Mouse (Mus musculus) kidney, postnatal 4 days (tissue): ENCODE measurements around the gene Ltb4r2.

ENCODE experiments used
- DNase-seq, 2 experiments: peaks; one replicate each; pipeline ENCODE4 v3.0.0; 2021; ENCODE audit warnings: mixed read lengths in 2 of 2

The Ltb4r2 gene

DNA sequence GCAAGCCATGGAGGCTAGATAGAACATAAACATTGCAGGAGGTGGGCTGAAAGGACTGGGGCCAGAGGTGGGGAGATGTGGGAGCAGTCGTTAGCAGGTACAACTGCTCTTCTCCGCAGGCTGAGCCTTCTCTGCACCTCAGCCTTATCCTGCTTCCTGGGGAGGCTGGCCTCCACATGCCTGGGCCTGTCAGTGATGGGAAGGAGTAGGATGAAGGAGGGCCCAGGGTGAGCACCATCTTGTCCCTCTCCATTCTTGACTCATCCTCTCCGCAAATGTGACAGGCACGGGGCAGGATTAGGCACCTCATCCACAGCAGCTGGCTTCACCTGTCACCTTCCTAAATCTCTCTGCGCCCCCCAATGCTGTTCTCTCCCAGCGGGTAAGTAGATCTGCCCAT is at the start of gene Ltb4r2:
Gene Ltb4r2 (plus strand): TSS at position 266 of the 400 bp plus-strand sequence.
- no peak for DNase-seq

DNA sequence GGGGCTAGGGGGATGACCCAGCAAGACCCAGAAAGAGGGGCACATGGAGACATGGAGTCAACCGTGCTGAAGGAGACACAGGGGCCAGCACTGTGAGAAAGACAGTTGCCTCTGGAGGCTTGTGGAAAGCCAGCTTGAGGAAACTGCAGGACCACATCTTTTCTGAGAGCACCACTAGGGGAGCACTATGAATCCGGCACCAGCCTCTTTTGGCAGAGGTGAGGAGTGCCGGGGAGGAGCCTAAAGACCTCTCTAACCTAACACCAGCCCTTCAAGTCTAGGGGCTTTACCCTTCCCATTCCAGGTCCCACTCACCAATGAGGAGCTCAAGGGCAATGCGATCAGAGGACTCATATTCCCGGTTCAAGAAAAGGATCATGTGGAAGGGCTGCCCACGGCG is 49.4 kb upstream of the Ltb4r2 start:
- DNase-seq: no peak

DNA sequence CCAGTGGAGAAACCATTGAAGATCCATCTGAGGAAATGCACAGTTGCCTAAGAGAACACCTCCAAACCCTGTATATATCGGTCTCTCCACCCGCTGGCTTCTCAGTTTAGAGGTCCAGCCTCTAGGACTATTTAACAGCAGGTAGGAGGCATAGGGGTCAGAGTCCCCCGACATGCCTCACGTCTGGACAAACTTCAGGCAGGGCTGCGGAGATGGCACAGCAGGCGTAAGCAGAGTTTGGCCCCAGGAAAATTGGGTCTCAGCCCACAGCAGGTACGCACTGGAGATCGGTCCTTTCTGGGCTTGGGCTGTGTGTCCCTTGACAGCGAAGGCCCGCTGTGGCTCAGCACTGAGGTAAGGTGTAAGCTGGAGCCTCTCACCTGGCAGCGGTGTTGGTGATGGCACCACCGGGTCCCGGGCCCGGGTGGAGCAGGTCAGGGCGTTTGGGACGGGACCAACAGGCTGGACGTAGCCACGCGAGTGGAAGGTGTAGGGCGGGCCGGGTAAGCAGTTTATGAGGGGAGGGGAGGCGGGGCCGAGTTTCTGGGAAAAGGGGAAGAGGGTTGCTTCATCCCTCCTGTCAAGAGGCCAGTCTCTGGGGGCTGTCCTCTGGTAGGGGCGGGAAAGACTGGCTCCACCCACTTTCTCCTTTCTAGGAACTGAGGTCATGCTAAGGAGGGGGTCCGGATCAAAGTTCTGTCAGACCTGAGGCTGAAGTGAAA is 48.1 kb upstream of the Ltb4r2 start:
- DNase-seq: peak; percentile 49 to 70

DNA sequence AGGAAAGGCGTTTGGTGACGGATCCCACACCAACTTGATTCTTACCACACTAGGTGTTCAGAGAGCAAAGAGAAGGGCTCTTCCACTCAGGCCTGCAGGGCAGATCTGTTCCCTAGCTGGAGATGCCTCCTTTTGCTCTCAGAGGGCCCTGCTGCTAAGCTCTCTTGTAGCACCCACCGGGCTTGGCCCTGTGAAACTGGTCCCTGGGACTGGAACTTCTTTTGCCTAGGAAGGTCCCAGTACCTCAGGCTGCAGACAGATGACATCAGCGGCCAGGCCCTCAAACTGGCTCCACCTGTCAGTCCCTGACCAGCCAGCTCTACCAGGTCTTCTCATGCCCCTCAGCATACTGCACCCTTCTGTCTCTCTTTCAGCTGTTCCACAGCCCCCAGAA is 47.5 kb upstream of the Ltb4r2 start, which contains the start of gene Tgm1:
Gene Tgm1 (minus strand): TSS at position 198 of the 394 bp plus-strand sequence.
- DNase-seq: no peak

DNA sequence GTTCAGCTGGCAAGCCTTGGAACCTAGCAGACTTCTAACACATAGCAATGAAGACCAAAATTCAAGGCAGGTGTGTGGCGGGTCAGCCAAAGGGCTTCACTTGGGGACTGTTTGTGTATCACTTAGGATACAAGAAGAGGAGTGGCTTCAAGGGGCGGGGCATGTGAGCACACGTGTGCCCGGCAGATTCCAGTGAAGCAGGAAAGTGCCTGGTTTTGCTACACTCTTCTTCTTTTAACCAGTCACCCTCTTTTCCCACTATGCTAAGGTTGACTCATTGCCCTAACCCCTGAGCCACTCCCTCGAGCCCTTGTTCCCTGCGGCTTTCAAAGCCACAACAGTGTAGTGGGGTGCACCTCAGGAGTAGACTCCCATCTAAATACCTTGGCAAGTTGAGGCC is 46.3 kb upstream of the Ltb4r2 start:
- DNase-seq: peak in 1 of 2 experiments; percentile 24

DNA sequence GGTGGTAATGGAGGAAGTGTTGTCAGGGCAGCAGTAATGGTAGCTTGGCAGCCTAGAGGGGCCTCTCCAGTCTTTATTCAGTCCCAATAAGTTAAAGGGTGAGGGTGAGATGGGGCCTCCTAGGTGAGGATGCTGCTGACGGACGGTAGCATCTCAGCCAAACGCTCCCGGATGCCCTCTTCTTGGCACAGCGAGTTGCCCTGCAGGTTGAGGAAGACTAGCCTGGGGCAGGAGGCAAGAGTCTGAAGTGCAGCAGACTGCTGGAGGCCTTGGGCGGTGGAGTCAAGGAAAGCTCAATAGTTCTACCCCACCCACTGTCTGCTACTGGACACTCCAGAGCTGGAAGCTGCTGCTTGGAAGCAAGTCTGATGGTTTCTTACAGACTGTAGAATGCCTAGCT is 45.0 kb upstream of the Ltb4r2 start:
- DNase-seq: peak in 1 of 2 experiments; percentile 27

DNA sequence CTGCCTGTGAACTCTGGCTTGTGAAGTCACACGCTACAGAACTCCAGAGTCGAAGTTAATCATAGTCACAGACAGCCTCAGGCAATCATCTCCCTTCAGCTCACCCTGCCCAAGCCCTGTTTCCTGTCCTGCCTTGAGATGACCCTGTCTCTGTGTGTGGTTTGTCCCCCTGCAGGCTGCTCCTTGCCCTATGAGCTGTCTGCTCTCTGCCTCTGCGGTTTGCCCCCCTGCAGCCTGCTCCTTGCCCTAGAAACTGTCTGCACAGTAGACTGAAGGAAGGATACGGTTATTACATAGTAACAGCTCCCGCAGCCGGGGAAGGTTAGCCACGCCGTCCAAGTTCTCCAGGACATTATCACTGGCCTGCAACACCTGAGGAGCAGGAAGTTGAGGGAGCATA is 44.3 kb upstream of the Ltb4r2 start:
- DNase-seq: peak; percentile 31 to 62

DNA sequence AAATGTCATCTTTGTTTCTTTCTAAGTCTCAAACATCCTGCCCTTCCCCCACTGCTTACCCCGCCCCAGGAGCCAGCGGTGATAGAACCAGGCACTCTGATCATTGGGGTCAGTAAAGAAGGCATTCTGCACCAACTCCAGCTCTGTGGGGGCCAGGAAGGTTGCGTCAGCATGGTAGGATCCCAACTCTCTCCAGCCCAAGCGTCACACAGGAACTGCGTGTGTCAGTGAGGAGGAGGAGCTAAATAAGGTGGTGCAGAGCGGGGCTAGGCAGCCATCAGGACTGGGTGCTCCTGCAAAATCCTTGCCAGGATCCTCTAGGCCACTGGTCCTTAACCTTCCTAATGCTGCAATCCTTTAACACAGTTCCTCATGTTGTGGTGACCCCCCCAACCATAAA is 41.5 kb upstream of the Ltb4r2 start:
- DNase-seq: no peak

DNA sequence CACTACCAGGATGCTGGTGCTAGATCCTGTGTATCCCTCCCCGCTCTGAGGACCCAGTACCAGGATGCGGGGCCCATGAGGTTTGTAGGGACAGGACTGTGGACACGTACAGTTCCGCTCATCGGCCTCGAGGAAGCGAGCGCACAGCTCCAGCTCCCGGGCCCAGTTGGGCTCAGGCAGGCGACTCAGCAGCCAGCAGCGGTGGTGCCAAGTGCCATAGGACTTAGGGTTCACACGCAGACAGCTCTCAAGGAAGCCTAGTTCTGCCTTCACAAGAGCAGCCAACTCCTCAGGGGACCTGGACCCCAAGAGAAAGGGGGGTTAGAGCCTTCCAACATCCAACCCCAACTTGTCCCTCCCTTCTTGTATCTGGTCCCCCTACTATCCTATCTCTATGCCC is 40.6 kb upstream of the Ltb4r2 start:
- no peak for DNase-seq

DNA sequence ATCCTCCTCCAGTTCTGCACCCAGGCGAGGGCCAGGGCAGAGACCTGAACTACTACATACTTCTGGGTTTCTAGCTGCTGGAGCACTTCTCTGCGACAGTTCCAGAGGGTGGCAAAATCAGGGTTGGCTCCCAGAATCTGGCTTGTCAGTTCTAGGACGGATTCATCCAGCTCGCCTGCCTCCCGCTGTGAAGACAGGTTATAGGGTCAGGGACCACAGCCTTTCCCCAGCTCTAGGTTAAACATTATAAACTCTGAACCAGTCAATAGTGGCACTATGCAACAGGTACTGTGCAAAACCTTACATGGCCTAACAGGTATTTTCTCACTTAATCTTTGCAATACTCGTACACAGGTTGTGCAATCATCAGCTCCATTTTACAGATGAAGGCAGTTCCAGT is 40.2 kb upstream of the Ltb4r2 start:
- peak; percentile 17 to 43 for DNase-seq

DNA sequence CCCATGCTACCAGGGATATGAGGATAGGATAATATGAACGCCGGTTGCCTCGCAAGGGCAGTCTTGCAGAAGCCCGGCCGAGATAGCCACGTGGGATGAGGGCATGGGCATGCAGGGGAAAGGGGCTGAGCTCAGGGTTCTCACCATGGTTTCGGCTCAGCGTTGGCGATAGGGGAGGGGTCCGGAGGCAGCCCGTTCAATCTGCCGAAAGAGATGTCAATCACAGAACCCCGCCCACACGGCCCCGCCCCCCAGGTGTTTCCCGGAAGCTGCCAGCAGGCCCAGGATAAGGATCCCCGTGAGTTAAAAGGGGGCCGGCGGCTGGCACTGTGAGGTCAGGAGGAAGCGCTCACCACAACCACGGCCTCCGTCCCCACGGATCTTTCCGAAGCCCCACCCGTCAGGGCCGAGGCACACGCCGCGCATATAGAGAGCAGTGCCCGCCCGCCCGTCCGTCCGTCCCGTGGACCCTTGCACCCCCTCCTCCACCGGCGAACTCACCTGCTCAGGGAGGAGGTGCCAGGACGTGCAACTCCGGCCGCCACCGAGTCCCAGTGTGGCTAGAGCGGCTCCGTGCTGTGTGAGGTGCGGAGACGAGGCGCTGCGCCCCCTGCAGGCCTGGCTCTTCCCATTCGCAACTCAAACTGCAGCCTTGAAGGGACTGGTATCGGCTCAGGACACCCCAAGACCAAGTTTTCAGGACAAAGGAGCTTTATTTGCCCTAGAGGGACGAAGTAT is 39.4 kb upstream of the Ltb4r2 start, which contains the start of gene Rabggta:
Gene Rabggta (minus strand): TSS at position 564 of the 738 bp plus-strand sequence.
- peak; percentile 97 for DNase-seq

DNA sequence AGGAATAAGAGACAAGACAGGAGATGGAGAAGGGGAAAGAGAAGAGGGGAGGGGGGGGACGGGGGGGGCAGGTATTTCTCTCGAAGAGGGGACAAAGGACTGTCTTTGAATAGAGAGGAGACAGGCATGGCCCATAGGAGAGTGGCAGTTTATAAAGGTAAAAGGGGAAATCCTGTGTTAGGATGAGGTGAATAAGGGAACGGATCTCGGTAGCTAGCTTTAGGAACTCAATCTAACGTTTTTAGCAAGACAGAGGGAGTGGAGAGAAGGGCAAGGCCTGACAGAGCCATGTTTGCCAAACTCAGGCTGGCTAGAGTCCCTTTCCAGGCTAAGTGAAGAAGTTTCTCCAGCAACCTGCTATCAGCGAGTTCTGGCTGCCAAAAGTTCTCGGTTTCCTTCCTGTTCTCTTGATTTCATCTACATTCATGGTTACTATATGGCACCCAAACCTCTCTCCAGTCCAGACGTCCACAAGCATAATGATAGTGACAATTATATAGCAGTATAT is 38.7 kb upstream of the Ltb4r2 start:
- no peak for DNase-seq

DNA sequence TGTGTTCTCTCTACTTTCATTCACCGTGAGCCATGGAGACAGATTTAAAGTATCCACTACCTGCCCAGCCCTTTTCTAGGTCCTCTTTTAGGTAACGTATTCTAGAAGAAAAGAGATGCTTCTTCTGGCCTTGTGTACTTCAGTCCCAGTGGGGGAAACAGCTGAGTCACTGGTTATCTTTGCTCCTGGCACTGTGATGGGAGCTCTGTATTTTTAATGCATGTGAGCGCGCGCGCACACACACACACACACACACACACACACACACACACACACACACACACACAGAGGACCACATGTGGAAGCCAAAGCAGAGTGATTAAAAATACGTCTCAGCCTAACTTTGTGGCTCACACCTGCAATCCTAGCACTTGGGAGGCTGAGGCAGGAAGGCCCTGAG is 37.8 kb upstream of the Ltb4r2 start:
- DNase-seq: no peak

DNA sequence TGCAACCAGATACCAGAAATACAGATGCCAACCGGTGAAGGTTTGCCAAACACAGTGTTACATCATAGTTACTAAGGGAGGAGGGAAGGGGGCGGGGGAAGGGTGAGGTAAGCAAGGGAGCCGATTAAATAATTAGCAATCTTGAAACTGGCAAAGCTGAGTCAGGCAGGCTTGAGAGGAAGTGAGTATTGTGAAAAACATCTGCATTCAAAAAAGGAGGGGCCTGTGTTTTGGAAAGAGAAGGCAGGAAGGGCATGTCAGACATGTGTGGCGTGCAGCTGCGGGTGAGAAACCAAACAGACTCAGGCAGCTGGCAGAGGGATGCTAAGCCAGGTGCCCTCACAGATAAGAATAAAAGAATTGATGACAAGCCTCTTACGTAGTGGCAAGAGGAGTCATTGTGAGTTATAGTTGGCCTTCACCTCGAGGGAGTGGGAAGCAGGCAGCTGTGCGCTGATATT is 36.8 kb upstream of the Ltb4r2 start:
- peak in 1 of 2 experiments; percentile 35 for DNase-seq

DNA sequence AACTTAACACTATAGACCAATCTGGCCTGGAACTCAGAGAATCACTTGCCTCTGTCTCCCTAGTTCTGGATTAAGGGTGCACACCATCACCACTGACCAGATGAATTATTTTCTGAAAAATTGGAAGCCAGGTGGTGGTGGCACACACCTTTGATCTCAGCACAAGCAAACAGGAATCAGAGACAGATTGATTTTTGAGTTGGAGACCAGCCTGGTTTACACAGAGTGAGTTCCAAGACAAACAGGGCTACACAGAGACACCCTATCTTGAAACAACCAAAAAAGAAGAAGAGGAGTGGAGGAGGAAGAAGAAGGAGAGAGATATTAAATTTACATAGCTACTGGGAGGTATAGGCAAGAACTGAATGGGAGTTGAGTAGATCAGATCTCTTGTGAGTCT is 35.0 kb upstream of the Ltb4r2 start:
- DNase-seq: no peak

DNA sequence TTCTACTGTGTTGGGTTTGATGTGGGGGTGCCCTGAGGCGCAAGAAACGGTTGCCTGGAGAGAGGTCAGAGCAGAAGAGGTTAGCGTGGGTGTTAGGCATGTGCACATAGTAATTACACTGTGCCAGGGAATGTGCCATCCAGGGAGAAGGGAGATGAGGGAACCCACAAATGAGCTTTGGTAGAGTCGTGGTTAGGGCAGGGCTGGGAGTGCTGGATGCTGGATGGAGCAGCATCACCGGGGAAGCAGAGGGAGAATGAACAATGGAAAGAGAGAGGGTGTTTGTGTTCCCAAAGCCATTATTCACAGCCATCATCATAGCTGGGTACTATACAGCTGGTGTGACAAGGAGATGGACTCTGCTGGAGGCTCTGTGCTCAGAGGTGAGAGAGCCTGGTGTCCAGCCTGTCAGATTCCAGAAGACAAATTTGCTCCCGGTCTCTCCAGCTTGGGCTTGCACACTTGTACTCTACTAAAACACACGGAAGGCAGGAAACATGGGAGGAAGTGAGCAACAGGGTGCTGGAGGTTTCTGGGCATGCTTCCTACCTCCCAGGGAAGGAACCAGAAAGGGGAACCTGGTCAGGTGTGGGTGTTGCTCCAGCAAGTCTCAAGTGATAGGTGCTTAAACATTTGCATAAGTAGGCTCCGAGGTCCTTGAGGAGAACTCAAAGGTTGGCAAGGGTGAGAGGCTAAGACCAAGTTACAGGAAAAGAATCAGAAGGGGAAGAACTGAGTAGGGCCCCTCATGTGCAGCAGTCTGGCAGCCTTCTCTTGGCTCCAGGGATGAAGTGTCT is 33.1 kb upstream of the Ltb4r2 start:
- DNase-seq: no peak

DNA sequence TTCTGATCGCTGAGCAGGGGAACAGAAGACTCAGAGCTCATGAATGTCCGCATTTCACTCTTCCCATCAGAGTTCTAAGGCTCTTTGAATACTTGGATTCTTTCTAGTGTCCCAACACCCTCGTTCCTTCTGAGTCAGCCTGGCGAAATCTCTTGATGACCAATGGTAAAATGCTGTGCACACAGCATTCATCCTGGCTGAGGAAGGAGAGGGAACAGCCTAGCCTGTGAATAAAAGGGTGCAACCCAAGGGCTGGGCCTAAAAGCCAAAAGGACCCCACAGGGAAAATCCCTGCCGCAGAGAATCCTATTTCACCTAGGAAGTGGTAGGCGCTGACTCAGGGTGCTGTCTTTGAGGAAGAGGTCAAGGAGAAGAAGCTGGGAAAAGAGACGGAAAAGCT is 31.1 kb upstream of the Ltb4r2 start:
- no peak for DNase-seq

DNA sequence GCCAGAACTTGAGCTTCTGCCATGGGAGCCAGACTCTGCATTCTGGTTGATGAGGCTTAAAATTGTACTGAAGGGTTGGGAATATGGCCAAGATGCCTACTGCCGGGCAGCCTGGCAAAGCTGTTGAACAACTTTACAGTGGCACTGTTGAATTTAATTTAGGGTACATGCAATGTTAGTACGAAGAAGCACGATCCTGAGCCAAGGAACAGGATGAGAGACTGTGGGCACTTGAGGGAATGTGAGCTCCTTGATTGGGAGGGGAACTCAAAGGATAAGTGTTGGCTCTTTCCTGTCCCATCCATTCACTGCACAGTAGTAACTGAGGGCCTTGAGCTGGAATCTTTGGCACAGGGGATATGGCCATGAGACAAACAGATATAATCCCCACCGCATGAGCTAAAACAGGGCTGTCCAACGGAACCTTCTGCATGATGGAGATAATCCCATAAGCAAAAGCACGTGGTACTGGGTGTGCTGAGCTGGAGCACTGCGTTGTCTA is 30.6 kb upstream of the Ltb4r2 start:
- no peak for DNase-seq

DNA sequence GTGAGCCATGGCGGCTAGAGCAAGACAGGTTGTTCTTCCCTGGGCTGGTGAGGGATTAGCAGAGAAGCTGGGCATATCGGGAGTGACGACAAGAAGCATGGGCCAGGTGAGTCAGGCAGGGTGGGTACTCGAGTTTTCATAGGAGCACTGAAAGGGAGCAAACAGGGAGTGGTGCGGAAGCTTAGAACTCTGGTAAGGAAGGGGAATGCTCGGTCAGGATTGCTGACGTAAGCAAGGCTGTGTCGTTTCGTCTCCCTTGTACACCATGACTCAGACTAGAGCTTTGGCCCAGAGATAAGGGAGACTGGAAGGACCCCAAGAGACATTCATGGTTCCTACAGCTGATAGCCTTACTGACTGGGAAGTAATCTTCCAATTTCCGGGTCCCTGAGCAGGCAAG is 27.3 kb upstream of the Ltb4r2 start:
- DNase-seq: no peak

DNA sequence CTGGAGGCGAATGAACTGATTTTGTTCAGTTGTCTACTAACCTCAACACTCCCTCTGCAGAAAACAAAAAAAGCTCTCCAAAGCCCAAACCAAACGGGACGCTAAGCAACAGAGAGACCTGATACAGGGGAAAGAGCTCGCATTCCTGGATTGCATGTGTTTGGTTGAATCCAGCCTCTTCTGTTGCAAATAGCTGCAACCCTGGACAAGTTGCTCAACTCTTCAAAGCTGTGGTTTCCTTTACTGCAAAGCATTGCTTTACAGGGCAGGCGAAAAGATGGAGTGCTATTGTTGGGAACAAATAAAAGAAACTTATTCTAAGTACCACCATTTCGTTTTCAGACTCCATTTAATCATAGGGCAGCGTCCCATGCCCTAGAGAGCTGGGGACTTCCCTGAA is 26.4 kb upstream of the Ltb4r2 start:
- DNase-seq: no peak

DNA sequence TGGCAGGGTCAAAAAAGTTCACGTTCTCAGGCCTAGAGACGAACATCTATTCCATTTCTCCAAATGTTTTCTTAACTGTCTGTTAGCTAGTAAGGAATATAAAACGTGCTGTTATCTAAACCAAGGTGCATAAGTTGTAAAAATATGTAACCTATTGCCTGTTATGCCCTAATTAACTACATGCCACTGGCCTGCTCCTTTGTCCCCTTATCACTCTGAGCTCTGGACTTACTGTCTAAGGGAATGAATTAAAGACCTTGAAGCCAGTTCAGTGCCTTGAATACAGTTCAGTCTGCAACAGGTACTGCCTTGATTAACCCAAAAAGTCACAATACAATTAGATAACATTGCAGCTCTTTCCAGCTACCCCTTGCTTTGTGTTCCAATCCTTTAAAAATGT is 25.9 kb upstream of the Ltb4r2 start:
- DNase-seq: no peak

DNA sequence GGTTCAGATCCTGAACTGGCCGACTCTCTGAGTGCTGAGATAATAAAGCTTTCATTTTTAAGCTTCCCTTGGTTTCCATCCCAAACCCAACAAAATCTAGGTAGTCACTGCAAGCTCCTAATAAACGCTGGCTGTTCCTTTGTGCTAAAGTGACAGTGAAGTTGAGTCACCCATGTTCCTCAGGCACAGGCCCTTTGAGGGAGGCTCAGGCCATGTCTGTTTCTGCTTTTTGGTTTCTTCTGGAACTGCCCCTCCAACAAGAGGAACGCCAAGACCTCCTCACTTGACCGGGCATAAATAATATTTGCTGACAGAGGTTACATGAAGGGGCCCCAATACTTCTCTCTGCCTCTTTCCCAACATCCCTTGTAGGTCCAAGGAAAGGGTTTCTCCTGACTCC is 25.5 kb upstream of the Ltb4r2 start:
- no peak for DNase-seq
